Mouse (Mus musculus): ENCODE measurements around the gene Uqcrq. TPM values are rescaled to one million over a fixed set of nuclear protein-coding genes. Genes with fewer than 3 reads are reported as not detected.
A peak's percentile ranks its signal among the peaks of the same experiment; 100 is the strongest.

Gene Uqcrq
- polyA plus RNA-seq, 1 experiment from 2014 or later, result 1,231 TPM

DNA sequence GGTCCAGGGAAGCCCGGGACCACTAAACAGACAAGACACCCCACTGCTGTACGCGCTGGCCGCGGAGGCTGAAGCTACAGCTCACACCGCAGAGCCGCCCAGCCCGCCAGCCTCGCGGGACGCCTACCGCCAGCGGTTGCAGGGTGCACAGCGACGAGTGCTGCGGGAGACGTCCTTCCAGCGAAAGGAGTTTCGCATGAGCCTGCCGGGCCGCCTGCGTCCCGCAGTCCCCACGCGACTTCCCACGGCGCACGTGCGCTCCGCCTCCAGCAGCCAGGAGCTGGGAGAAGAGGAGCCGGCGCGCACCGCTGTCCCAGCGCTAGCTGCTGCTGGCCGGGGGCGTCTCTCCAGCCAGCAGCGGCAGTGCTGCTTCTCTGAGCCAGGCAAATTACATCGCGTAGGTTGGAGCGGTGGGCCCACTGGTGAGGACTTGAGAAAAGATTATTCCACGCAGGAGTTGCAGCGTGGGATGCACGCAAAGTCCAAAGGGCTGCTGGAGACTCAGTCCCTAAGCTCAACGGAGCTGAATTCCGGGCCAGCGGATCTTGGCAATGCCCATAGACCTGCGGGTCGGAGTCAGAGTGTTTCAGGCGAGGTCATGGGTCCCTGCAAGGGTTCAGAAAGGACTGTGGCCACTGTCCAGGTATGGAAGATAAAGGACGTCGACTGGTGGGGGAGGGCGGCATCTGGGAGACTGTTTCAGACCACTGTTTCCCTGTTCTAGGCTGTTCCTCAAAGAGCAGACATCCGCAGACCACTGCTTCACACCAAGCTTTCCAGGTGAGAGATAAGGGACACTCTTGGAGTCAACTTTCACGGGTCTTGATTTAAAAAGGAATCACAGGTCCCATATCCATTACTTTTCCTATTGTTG is 33.2 kb upstream of the Uqcrq start:
- no peaks in the 10 kb centered on the region for H3K9me3 ChIP-seq (replicated peaks; ENCODE audit: low read length)
- H3K27me3 ChIP-seq (ENCODE audit: insufficient read depth, low read length), result peaks cover 24% of the 10 kb centered on the region
- peak overlapping the region; percentile 39 for H3K4me3 ChIP-seq (replicated peaks; ENCODE audit: low read depth, low read length)
- ATAC-seq (replicated peaks; ENCODE audit: low FRiP score, low read depth) (no peak), DNase-seq (ENCODE audit: low spot score) (no peak)
- TF ChIP-seq CTCF (IDR thresholded peaks at IDR 0.05; ENCODE audit: low read depth), result no peak
- WGBS, result 7% methylated on average over 55 of the region's 55 CpGs
- no peaks in the 10 kb centered on the region for H3K36me3 ChIP-seq (ENCODE audit: insufficient read depth, low read length)
- H3K27ac ChIP-seq, result no peak overlapping the region
- H3K4me2 ChIP-seq (ENCODE audit: low read length), result peak overlapping the region; percentile 74
- 0 out of 2 replicates have a peak overlapping the region, but pooled peaks have one; percentile 37 for H3K9ac ChIP-seq (ENCODE audit: low read depth, low read length)
- H3K4me1 ChIP-seq (replicated peaks; ENCODE audit: insufficient read depth, low read length), result peaks cover 10% of the 10 kb centered on the region

GRCm38 (mm10) chr11:53461727-53462126 is 31.1 kb upstream of the Uqcrq start:
- H3K4me2 ChIP-seq (ENCODE audit: low read length), result no peak overlapping the region
- TF ChIP-seq CTCF (IDR thresholded peaks at IDR 0.05; ENCODE audit: low read depth), result no peak
- H3K36me3 ChIP-seq (ENCODE audit: insufficient read depth, low read length), result no peaks in the 10 kb centered on the region
- ATAC-seq (replicated peaks; ENCODE audit: low FRiP score, low read depth) (no peak), DNase-seq (ENCODE audit: low spot score) (no peak)
- peaks cover 24% of the 10 kb centered on the region for H3K27me3 ChIP-seq (ENCODE audit: insufficient read depth, low read length)
- no peak overlapping the region for H3K4me3 ChIP-seq (replicated peaks; ENCODE audit: low read depth, low read length)
- peaks cover 10% of the 10 kb centered on the region for H3K4me1 ChIP-seq (replicated peaks; ENCODE audit: insufficient read depth, low read length)
- H3K9me3 ChIP-seq (replicated peaks; ENCODE audit: low read length), result no peaks in the 10 kb centered on the region
- WGBS, result 31% methylated on average over 5 of the region's 5 CpGs
- no peak overlapping the region for H3K9ac ChIP-seq (ENCODE audit: low read depth, low read length)
- no peak overlapping the region for H3K27ac ChIP-seq

GRCm38 (mm10) chr11:53460192-53460591 is 29.6 kb upstream of the Uqcrq start:
- Histone ChIP-seq H3K4me3 (replicated peaks; ENCODE audit: low read depth, low read length) (no peak overlapping the region), H3K4me1 (replicated peaks; ENCODE audit: insufficient read depth, low read length) (peaks cover 10% of the 10 kb centered on the region), H3K27me3 (ENCODE audit: insufficient read depth, low read length) (peaks cover 22% of the 10 kb centered on the region), H3K4me2 (ENCODE audit: low read length) (no peak overlapping the region), H3K9ac (ENCODE audit: low read depth, low read length) (no peak overlapping the region), H3K27ac (no peak overlapping the region), H3K9me3 (replicated peaks; ENCODE audit: low read length) (no peaks in the 10 kb centered on the region), H3K36me3 (ENCODE audit: insufficient read depth, low read length) (no peaks in the 10 kb centered on the region)
- TF ChIP-seq CTCF (IDR thresholded peaks at IDR 0.05; ENCODE audit: low read depth), result no peak
- 93% methylated on average over 3 of the region's 3 CpGs for WGBS
- no peak for DNase-seq (ENCODE audit: low spot score)
- no peak for ATAC-seq (replicated peaks; ENCODE audit: low FRiP score, low read depth)

- Histone ChIP-seq H3K9me3 (replicated peaks; ENCODE audit: low read length) (no peaks in the 10 kb centered on the region), H3K4me1 (replicated peaks; ENCODE audit: insufficient read depth, low read length) (peaks cover 9% of the 10 kb centered on the region), H3K9ac (ENCODE audit: low read depth, low read length) (no peak overlapping the region), H3K36me3 (ENCODE audit: insufficient read depth, low read length) (no peaks in the 10 kb centered on the region), H3K4me2 (ENCODE audit: low read length) (no peak overlapping the region), H3K27me3 (ENCODE audit: insufficient read depth, low read length) (peaks cover 12% of the 10 kb centered on the region), H3K4me3 (replicated peaks; ENCODE audit: low read depth, low read length) (no peak overlapping the region), H3K27ac (no peak overlapping the region)
- 68% methylated on average over 3 of the region's 3 CpGs for WGBS
- DNase-seq (ENCODE audit: low spot score) (no peak), ATAC-seq (replicated peaks; ENCODE audit: low FRiP score, low read depth) (no peak)
- TF ChIP-seq CTCF (IDR thresholded peaks at IDR 0.05; ENCODE audit: low read depth), result no peak
Measured at GRCm38 (mm10) chr11:53458996-53459395, 28.4 kb upstream of the Uqcrq start.

GRCm38 (mm10) chr11:53457372-53457954 is 26.8 kb upstream of the Uqcrq start:
- DNase-seq (ENCODE audit: low spot score) (no peak), ATAC-seq (replicated peaks; ENCODE audit: low FRiP score, low read depth) (peak; percentile 50; the same call in 1 of the 2 replicates)
- Histone ChIP-seq H3K4me2 (ENCODE audit: low read length) (peak overlapping the region; percentile 91), H3K9me3 (replicated peaks; ENCODE audit: low read length) (no peaks in the 10 kb centered on the region), H3K9ac (ENCODE audit: low read depth, low read length) (peak overlapping the region; percentile 62), H3K36me3 (ENCODE audit: insufficient read depth, low read length) (no peaks in the 10 kb centered on the region), H3K27ac (no peak overlapping the region), H3K4me3 (replicated peaks; ENCODE audit: low read depth, low read length) (peak overlapping the region; percentile 49), H3K27me3 (ENCODE audit: insufficient read depth, low read length) (no peaks in the 10 kb centered on the region), H3K4me1 (replicated peaks; ENCODE audit: insufficient read depth, low read length) (no peaks in the 10 kb centered on the region; the same call in 1 of the 2 replicates)
- WGBS, result 10% methylated on average over 29 of the region's 29 CpGs
- peak; percentile 46; the same call in 1 of the 2 replicates for TF ChIP-seq CTCF (IDR thresholded peaks at IDR 0.05; ENCODE audit: low read depth)

DNA sequence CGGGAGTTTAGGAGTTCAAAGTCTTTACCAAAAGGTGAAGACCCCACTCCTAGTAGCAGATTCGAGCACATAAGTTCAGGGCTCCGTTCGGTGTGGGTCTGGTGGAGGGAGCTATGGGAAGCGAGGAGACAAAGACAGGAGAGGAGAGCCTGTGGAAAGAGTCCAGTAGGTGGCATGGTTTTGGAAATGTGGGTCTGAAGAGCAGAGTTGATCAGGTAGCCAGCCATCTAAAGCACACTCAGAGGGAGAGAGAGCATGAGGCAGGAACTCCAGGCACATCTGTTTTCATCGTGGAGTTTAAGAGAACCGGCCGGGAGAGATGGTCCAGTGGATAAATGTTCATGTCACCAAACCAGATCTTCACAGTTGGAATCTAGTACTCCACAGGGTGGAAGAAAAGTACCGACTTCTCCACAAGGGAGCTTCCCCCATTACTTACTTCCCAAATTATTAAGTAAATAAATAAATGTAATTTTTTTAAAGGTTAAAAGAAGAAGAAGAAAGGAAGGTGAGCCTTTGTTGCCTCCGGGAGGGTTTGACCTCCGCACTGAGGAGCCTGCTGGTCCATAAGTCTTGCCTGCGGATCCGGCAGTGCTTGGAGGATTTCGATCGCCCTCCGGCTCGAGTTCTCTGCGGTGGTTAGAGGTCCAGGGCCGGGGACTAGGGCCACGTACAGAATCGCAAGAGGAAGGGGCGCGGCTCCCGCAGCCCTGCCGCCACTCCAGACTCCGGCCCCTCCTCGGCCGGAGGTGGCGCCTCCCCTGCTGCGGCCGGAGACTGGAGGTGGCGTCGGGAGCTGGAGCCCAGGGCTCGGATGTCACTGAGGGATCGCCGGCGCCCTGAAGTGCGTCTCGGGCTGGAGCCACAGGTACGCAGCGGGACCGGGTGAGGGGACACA is 26.1 kb upstream of the Uqcrq start, which contains the start of the genes Gm10447 and Shroom1:
Gene Gm10447, minus strand, starts transcription at position 637 of the 898 bp plus-strand sequence.
Gene Shroom1, plus strand, starts transcription at position 732 of the 898 bp plus-strand sequence.
- Histone ChIP-seq H3K9ac (ENCODE audit: low read depth, low read length) (peak within 1 kb of the TSS; percentile 62), H3K4me2 (ENCODE audit: low read length) (peak within 1 kb of the TSS; percentile 91), H3K27me3 (ENCODE audit: insufficient read depth, low read length) (no peaks in the 10 kb centered on the region), H3K4me1 (replicated peaks; ENCODE audit: insufficient read depth, low read length) (no peaks in the 10 kb centered on the region; the same call in 1 of the 2 replicates), H3K27ac (no peak within 1 kb of the TSS), H3K4me3 (replicated peaks; ENCODE audit: low read depth, low read length) (peak within 1 kb of the TSS; percentile 49), H3K36me3 (ENCODE audit: insufficient read depth, low read length) (no peaks in the 10 kb centered on the region), H3K9me3 (replicated peaks; ENCODE audit: low read length) (no peaks in the 10 kb centered on the region)
- ATAC-seq (replicated peaks; ENCODE audit: low FRiP score, low read depth) (peak; percentile 85), DNase-seq (ENCODE audit: low spot score) (peak; percentile 81)
- peak; percentile 64 for TF ChIP-seq CTCF (IDR thresholded peaks at IDR 0.05; ENCODE audit: low read depth)
- 2% methylated on average over 42 of the region's 42 CpGs for WGBS

Measured in kidney, postnatal 0 days (tissue).